In the genomic region with DNA sequence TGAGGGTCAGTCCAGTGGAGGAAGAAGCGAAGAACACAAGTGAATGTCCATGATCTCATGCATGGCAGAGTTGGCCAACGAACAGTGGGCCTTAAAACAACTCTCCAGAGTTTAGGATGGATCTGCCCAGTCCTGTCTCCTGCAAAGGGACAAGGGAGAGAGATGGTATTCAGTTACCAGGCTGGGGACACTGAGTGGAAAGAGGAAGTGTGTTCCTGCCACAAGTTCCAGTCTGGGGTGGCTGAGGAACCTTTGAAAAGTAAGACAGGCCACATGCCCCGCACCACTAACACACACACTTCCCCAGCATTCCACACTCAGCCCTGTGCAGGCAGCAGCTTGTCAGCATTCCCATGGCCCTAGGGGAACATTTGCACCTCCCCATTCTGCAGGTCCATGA, we compare ENCODE assay signal across 25 mouse cellular contexts. TPM values are rescaled to one million over a fixed set of nuclear protein-coding genes. Genes with fewer than 3 reads are reported as not detected.
A peak's percentile ranks its signal among the peaks of the same experiment; 100 is the strongest.
DNase-seq lines count a peak whose midpoint lies in the region; ATAC-seq and TF ChIP-seq lines count a peak whose summit lies in the region.
"Had no signal": no experiment of that assay in that cellular context is flagged by ENCODE, and none has a peak within 500 bp of the region (broad histone marks: within the 10 kb centered on the region; RNA-seq: fewer than 3 reads in every experiment).

No protein-coding gene starts in this region.

- peaks cover 64% of the 10 kb centered on the region for H3K27me3 ChIP-seq in E14TG2a.4 (ENCODE audit: insufficient read depth, low read length)
- H3K27me3 ChIP-seq in liver, embryonic 11.5 days (replicated peaks; ENCODE audit: control insufficient read depth, insufficient read depth, low read length): peaks cover 60% of the 10 kb centered on the region

- no peak for TF ChIP-seq CTCF in E14TG2a.4 (conservative IDR thresholded peaks at IDR 0.05; ENCODE audit: low read length)

- H3K36me3 ChIP-seq in E14TG2a.4 (ENCODE audit: insufficient read depth, low read length): no peaks in the 10 kb centered on the region
- no peaks in the 10 kb centered on the region for H3K36me3 ChIP-seq in liver, embryonic 11.5 days (ENCODE audit: control insufficient read depth, insufficient read depth, low read length)
- H3K36me3 ChIP-seq: intestine, embryonic 15.5 days; liver, embryonic 15.5 days had no signal

- no peak overlapping the region for H3K27ac ChIP-seq in liver, embryonic 11.5 days (ENCODE audit: low read depth, low read length)
- H3K27ac ChIP-seq: embryonic facial prominence, embryonic 12.5 days; hindbrain, embryonic 15.5 days; intestine, embryonic 15.5 days; limb, embryonic 12.5 days; liver, embryonic 15.5 days; neural tube, embryonic 13.5 days had no signal

- no peaks in the 10 kb centered on the region for H3K9me3 ChIP-seq in E14TG2a.4 (ENCODE audit: low read length)
- H3K9me3 ChIP-seq in liver, embryonic 11.5 days (ENCODE audit: control insufficient read depth, low read length): no peaks in the 10 kb centered on the region
- H3K9me3 ChIP-seq: embryonic facial prominence, embryonic 12.5 days; hindbrain, embryonic 15.5 days; intestine, embryonic 15.5 days; limb, embryonic 12.5 days; liver, embryonic 15.5 days; neural tube, embryonic 13.5 days had no signal

- no peak overlapping the region for H3K9ac ChIP-seq in liver, embryonic 11.5 days (ENCODE audit: low read depth, low read length)
- H3K9ac ChIP-seq: hindbrain, embryonic 15.5 days; intestine, embryonic 15.5 days; limb, embryonic 12.5 days; liver, embryonic 15.5 days had no signal

- H3K4me1 ChIP-seq in E14TG2a.4 (replicated peaks; ENCODE audit: low read depth, low read length): peaks cover 59% of the 10 kb centered on the region
- peaks cover 20% of the 10 kb centered on the region for H3K4me1 ChIP-seq in liver, embryonic 11.5 days (replicated peaks; ENCODE audit: control insufficient read depth, insufficient read depth, low read length)

- peak; percentile 21 to 50; a peak in 3 of 4 replicates for ATAC-seq in hematopoietic stem cell, adult 5-6 weeks (replicated peaks in 1 of 2; ENCODE audit: insufficient read depth in 1 of 2, low FRiP score in 2 of 2, low TSS enrichment in 1 of 2, low read depth in 1 of 2, poor library complexity in 2 of 2, severe bottlenecking in 2 of 2)
- no peak for ATAC-seq in liver, embryonic 11.5 days (replicated peaks; ENCODE audit: low FRiP score)
- ATAC-seq: activated CD4-positive, CD25-positive, alpha-beta regulatory T cell, adult 4 months; forebrain, embryonic 16.5 days; intestine, embryonic 15.5 days had no signal

- no peak overlapping the region for H3K4me2 ChIP-seq in liver, embryonic 11.5 days
- H3K4me2 ChIP-seq: liver, embryonic 15.5 days had no signal

- 67% methylated on average over 3 of the region's 3 CpGs for WGBS in liver, embryonic 11.5 days

- peak; percentile 20 for DNase-seq in cerebellum, adult 11-12 months
- DNase-seq in cerebellum, adult 18-20 months: no peak
- DNase-seq in lung, postnatal 36 days: peak; percentile 23
- DNase-seq in lung, postnatal 10 days: no peak
- no peak for DNase-seq in liver, embryonic 11.5 days (ENCODE audit: low spot score)
- DNase-seq in spleen, postnatal 10 days (ENCODE audit: low spot score in 2 of 2): no peak
- DNase-seq: adrenal gland, postnatal 25 days; cerebellum, adult 2 months; cerebellum, postnatal 36 days; heart, adult 18-20 months; heart, postnatal 36 days; kidney, adult 9 months; right cerebral cortex, adult 18-20 months had no signal

- 0 out of 2 replicates have a peak overlapping the region, but pooled peaks have one; percentile 58 for H3K4me3 ChIP-seq in E14TG2a.4 (replicated peaks; ENCODE audit: low read length)
- H3K4me3 ChIP-seq in liver, embryonic 11.5 days (ENCODE audit: low read depth, low read length): no peak overlapping the region
- H3K4me3 ChIP-seq: intestine, embryonic 15.5 days; liver, embryonic 15.5 days had no signal

RNA-seq across cellular contexts. Expression of a gene that starts 1.1 kb away (rescaled TPM):
- not detected in 2 replicates for total RNA-seq in hematopoietic stem cell, adult 5-6 weeks (2017)
- 0.60 and 0.73 TPM in 2 replicates for polyA plus RNA-seq in liver, embryonic 11.5 days (2014; fragmentation: Nextera tagmentation; extraction: Ambion mirVana)
- total RNA-seq: adrenal gland, postnatal 25 days; gastrocnemius, adult 8-10 months; heart, postnatal 36 days had no signal
- polyA plus RNA-seq: heart, embryonic 14.5 days; liver, embryonic 15.5 days had no signal

RNA-seq across cellular contexts. Expression of a gene that starts 6.1 kb away (rescaled TPM):
- 2.3 and 3.4 TPM in 2 replicates for total RNA-seq in hematopoietic stem cell, adult 5-6 weeks (2017)
- 10.4 and 11.4 TPM in 2 replicates for polyA plus RNA-seq in liver, embryonic 11.5 days (2014; fragmentation: Nextera tagmentation; extraction: Ambion mirVana)

RNA-seq across cellular contexts. Expression of a gene that starts 20.6 kb away (rescaled TPM):
- total RNA-seq in hematopoietic stem cell, adult 5-6 weeks (2017): 13.9 and 14.3 TPM in 2 replicates
- 51.5 and 60.2 TPM in 2 replicates for polyA plus RNA-seq in liver, embryonic 11.5 days (2014; fragmentation: Nextera tagmentation; extraction: Ambion mirVana)

RNA-seq across cellular contexts. Expression of a gene that starts 24.2 kb away (rescaled TPM):
- not detected in 2 replicates for total RNA-seq in hematopoietic stem cell, adult 5-6 weeks (2017)
- polyA plus RNA-seq in liver, embryonic 11.5 days (2014; fragmentation: Nextera tagmentation; extraction: Ambion mirVana): 0.11 TPM in 1 of 2 replicates, not detected in the other
- total RNA-seq: gastrocnemius, adult 8-10 months; heart, adult 18-20 months; heart, postnatal 36 days had no signal
- polyA plus RNA-seq: activated CD4-positive, CD25-positive, alpha-beta regulatory T cell, adult 4 months; forebrain, embryonic 16.5 days; heart, embryonic 14.5 days; intestine, embryonic 15.5 days had no signal

RNA-seq across cellular contexts. Expression of a gene that starts 24.6 kb away (rescaled TPM):
- 26.3 and 33.2 TPM in 2 replicates for total RNA-seq in hematopoietic stem cell, adult 5-6 weeks (2017)
- 39.1 and 42.3 TPM in 2 replicates for polyA plus RNA-seq in liver, embryonic 11.5 days (2014; fragmentation: Nextera tagmentation; extraction: Ambion mirVana)

Comparison
In these comparisons a context has a peak if more than half of its experiments do, and no peak if none do; other contexts are left out.
1. DNase-seq: peak in cerebellum, adult 11-12 months (single experiment) and lung, postnatal 36 days (single experiment); none in cerebellum, adult 18-20 months (0 of 2), lung, postnatal 10 days (single experiment), liver, embryonic 11.5 days (single experiment) and spleen, postnatal 10 days (0 of 2).